Mouse (Mus musculus) kidney, embryonic 15.5 days (tissue): Measurements from ENCODE around the gene Pam16. TPM values are rescaled to one million over a fixed set of nuclear protein-coding genes. Genes with fewer than 3 reads are reported as not detected.
A peak's percentile ranks its signal among the peaks of the same experiment; 100 is the strongest.

Source experiments
- ATAC-seq: fragments of 200-750 bp; cut with Nextera tagmentation; replicated peaks from 2 replicates; pipeline ENCODE4 v1.8.0; 2017; ENCODE audit warnings: moderate TSS enrichment; ENCODE audit not compliant: low FRiP score
- H3K27ac ChIP-seq: fragments of 300-500 bp; sonication (generic); 2 replicates; pipeline ENCODE4 v1.5.1; 2015; ENCODE audit warnings: mild to moderate bottlenecking, inconsistent platforms
- H3K27me3 ChIP-seq: fragments of 300-500 bp; sonication (generic); 2 replicates; pipeline ENCODE4 v1.6.1; 2015; ENCODE audit warnings: inconsistent platforms
- H3K36me3 ChIP-seq: fragments of 300-500 bp; sonication (generic); 2 replicates; pipeline ENCODE4 v1.6.1; 2015; ENCODE audit warnings: inconsistent platforms
- H3K4me1 ChIP-seq: fragments of 300-500 bp; sonication (generic); 2 replicates; pipeline ENCODE4 v1.6.1; 2015; ENCODE audit warnings: inconsistent platforms
- H3K4me2 ChIP-seq: fragments of 300-500 bp; sonication (generic); 2 replicates; pipeline ENCODE4 v1.6.1; 2015; ENCODE audit warnings: moderate library complexity, mild to moderate bottlenecking, inconsistent platforms
- H3K4me3 ChIP-seq: fragments of 300-500 bp; sonication (generic); replicated peaks from 2 replicates; pipeline ENCODE4 v1.5.1; 2015; ENCODE audit warnings: mild to moderate bottlenecking, inconsistent platforms
- H3K9ac ChIP-seq: fragments of 300-500 bp; sonication (generic); 2 replicates; pipeline ENCODE4 v1.6.1; 2015; ENCODE audit warnings: mild to moderate bottlenecking, inconsistent platforms
- H3K9me3 ChIP-seq: fragments of 300-500 bp; sonication (generic); replicated peaks from 2 replicates; pipeline ENCODE4 v1.6.1; 2016; ENCODE audit warnings: inconsistent platforms
- WGBS: fragments of 180-500 bp; shearing (Covaris S2); methylation state at CpG from one replicate; pipeline ENCODE4 v1.1.7; 2015; ENCODE audit warnings: mixed read lengths; 5-methylcytosine and 5-hydroxymethylcytosine counted together
- polyA plus RNA-seq: library from polyadenylated mRNA; unstranded; fragments of >200 nt; fragmentation: Nextera tagmentation; extraction: Ambion mirVana; gene quantifications from 2 replicates; pipeline ENCODE4 v1.2.1, GENCODE M21; 2015

The Pam16 gene
- polyA plus RNA-seq, 1 experiment from 2014 or later: 92.6 TPM

DNA sequence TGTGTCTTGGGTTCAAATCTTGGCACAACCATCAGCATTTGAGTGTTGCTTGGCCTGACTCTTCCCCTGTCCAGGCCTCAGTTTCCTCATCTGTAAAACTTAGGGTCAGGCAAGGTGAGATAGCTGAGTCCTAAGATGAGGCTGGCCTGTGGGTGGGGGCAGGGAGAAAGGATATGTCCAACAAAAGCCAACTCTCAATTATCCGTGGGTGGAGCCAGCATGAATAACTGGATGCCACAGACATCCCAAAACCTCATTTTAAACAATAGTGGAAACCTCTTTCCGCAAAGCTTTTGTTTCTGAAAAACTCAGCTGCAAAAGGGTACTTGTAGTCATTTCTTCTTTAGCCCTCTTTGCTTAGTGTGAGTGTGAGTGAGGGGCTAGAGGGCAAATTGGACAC is 28.0 kb downstream of the Pam16 start:
- ATAC-seq: no peak
- peak overlapping the region; percentile 92 for H3K9ac ChIP-seq
- peak overlapping the region; percentile 97 for H3K27ac ChIP-seq
- no peaks in the 10 kb centered on the region for H3K9me3 ChIP-seq
- H3K4me2 ChIP-seq: peak overlapping the region; percentile 88
- peaks cover 88% of the 10 kb centered on the region for H3K4me1 ChIP-seq
- H3K4me3 ChIP-seq: peak overlapping the region; percentile 79
- H3K27me3 ChIP-seq: no peaks in the 10 kb centered on the region
- H3K36me3 ChIP-seq: no peaks in the 10 kb centered on the region
- WGBS: 58% methylated on average over 2 of the region's 2 CpGs

GRCm38 (mm10) chr16:4596141-4596728 is 28.6 kb downstream of the Pam16 start:
- H3K4me1 ChIP-seq: peaks cover 85% of the 10 kb centered on the region
- H3K27me3 ChIP-seq: no peaks in the 10 kb centered on the region
- peak overlapping the region; percentile 97 for H3K27ac ChIP-seq
- WGBS: 10% methylated on average over 3 of the region's 3 CpGs
- peak overlapping the region; percentile 88 for H3K4me2 ChIP-seq
- H3K9ac ChIP-seq: peak overlapping the region; percentile 92
- no peaks in the 10 kb centered on the region; the same call in 1 of the 2 replicates for H3K36me3 ChIP-seq
- peak overlapping the region; percentile 79 for H3K4me3 ChIP-seq
- H3K9me3 ChIP-seq: no peaks in the 10 kb centered on the region
- ATAC-seq: 0 out of 2 replicates have a peak, but pooled peaks have one; percentile 23

GRCm38 (mm10) chr16:4595527-4595963 is 29.2 kb downstream of the Pam16 start:
- ATAC-seq: 0 out of 2 replicates have a peak, but pooled peaks have one; percentile 31
- peaks cover 78% of the 10 kb centered on the region for H3K4me1 ChIP-seq
- peak overlapping the region; percentile 97 for H3K27ac ChIP-seq
- peak overlapping the region; percentile 92 for H3K9ac ChIP-seq
- H3K36me3 ChIP-seq: peaks cover 5% of the 10 kb centered on the region
- 1% methylated on average over 5 of the region's 5 CpGs for WGBS
- peak overlapping the region; percentile 88 for H3K4me2 ChIP-seq
- no peaks in the 10 kb centered on the region for H3K9me3 ChIP-seq
- H3K27me3 ChIP-seq: no peaks in the 10 kb centered on the region
- peak overlapping the region; percentile 79 for H3K4me3 ChIP-seq

DNA sequence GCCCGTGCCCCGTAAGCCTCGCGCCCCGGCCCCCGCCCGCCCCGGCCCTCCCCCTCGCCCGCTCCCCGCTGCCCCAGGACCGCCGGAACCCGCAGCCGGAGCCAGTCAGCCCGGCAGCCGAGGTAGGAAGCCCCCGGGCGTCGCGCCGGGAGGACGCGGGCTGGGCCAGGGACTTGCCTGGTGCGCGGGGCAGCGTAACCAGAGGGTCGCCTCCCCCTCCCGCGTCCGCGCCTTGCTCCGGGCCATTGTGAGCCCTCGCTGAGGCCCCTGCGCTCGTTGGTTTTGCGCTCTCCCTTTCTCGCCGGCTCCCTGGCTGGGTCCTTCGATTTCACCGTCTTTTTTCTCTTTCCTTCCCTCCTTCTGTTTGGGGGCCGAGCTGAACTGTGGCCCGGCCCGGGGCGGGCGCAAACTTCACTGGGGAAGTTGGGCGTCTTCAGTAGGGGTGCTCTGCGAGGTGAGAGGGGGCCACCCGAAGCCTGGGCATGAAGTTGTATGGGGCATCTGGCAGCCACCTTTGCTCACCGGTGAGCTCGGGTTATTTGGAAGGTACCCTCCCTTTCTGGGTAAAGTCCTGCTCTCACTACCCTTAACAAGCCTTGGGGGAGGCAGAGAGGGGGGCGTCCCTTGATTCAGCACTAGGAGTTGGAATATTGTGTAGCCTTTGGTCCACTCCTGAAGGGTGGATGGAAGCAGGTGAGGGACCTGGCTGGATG is 29.8 kb downstream of the Pam16 start:
- no peaks in the 10 kb centered on the region for H3K9me3 ChIP-seq
- peak overlapping the region; percentile 88 for H3K4me2 ChIP-seq
- peak overlapping the region; percentile 79 for H3K4me3 ChIP-seq
- no peaks in the 10 kb centered on the region for H3K27me3 ChIP-seq
- ATAC-seq: peak; percentile 13; the same call in 1 of the 2 replicates
- H3K9ac ChIP-seq: peak overlapping the region; percentile 92
- WGBS: under 1% methylated on average over 45 of the region's 52 CpGs
- H3K4me1 ChIP-seq: peaks cover 72% of the 10 kb centered on the region
- peak overlapping the region; percentile 97 for H3K27ac ChIP-seq
- peaks cover 11% of the 10 kb centered on the region for H3K36me3 ChIP-seq

- H3K4me1 ChIP-seq: peaks cover 64% of the 10 kb centered on the region
- H3K4me2 ChIP-seq: peak within 1 kb of the TSS; percentile 88
- under 1% methylated on average over 45 of the region's 74 CpGs for WGBS
Measured at GRCm38 (mm10) chr16:4593971-4594813, 30.6 kb downstream of the Pam16 start, which contains the start of gene Glis2. TSS of gene Glis2 (plus strand) at chr16:4594713.

GRCm38 (mm10) chr16:4592909-4593875 is 31.6 kb downstream of the Pam16 start:
- peak overlapping the region; percentile 88 for H3K4me2 ChIP-seq
- no peak for ATAC-seq
- peaks cover 56% of the 10 kb centered on the region for H3K4me1 ChIP-seq
- H3K27me3 ChIP-seq: no peaks in the 10 kb centered on the region
- H3K27ac ChIP-seq: peak overlapping the region; percentile 97
- 14% methylated on average over 32 of the region's 32 CpGs for WGBS
- H3K4me3 ChIP-seq: peak overlapping the region; percentile 79
- H3K36me3 ChIP-seq: peaks cover 18% of the 10 kb centered on the region
- H3K9me3 ChIP-seq: no peaks in the 10 kb centered on the region
- H3K9ac ChIP-seq: peak overlapping the region; percentile 92

More at GRCm38 (mm10) chr16:4593971-4594813, 30.6 kb downstream of the Pam16 start, which contains the start of gene Glis2:
- H3K27me3 ChIP-seq: no peaks in the 10 kb centered on the region
- peak; percentile 87 for ATAC-seq
- peak within 1 kb of the TSS; percentile 97 for H3K27ac ChIP-seq
- no peaks in the 10 kb centered on the region for H3K9me3 ChIP-seq
- H3K4me3 ChIP-seq: peak within 1 kb of the TSS; percentile 79
- peaks cover 18% of the 10 kb centered on the region for H3K36me3 ChIP-seq
- H3K9ac ChIP-seq: peak within 1 kb of the TSS; percentile 92

DNA sequence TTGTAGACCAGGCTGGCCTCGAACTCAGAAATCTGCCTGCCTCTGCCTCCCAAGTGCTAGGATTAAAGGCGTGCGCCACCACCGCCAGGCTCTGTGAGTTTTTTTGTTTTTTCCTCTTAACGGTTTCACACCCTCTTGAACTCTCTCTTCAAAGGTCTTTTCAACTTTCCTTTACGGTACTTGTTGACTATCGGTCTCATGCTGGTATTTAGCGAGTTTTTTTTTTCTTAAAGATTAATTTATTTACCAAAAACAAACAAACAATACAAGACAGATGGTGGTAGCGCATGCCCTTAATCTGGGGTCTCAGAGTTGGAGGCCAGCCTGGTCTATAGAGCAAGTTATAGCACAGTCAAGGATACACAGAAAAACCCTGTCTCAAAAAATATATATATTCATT is 34.6 kb downstream of the Pam16 start:
- no peak overlapping the region for H3K9ac ChIP-seq
- H3K4me3 ChIP-seq: no peak overlapping the region
- H3K27ac ChIP-seq: no peak overlapping the region
- H3K36me3 ChIP-seq: peaks cover 18% of the 10 kb centered on the region
- H3K4me2 ChIP-seq: no peak overlapping the region
- no peaks in the 10 kb centered on the region for H3K9me3 ChIP-seq
- peaks cover 49% of the 10 kb centered on the region for H3K4me1 ChIP-seq
- WGBS: 94% methylated on average over 9 of the region's 9 CpGs
- ATAC-seq: no peak
- no peaks in the 10 kb centered on the region for H3K27me3 ChIP-seq

DNA sequence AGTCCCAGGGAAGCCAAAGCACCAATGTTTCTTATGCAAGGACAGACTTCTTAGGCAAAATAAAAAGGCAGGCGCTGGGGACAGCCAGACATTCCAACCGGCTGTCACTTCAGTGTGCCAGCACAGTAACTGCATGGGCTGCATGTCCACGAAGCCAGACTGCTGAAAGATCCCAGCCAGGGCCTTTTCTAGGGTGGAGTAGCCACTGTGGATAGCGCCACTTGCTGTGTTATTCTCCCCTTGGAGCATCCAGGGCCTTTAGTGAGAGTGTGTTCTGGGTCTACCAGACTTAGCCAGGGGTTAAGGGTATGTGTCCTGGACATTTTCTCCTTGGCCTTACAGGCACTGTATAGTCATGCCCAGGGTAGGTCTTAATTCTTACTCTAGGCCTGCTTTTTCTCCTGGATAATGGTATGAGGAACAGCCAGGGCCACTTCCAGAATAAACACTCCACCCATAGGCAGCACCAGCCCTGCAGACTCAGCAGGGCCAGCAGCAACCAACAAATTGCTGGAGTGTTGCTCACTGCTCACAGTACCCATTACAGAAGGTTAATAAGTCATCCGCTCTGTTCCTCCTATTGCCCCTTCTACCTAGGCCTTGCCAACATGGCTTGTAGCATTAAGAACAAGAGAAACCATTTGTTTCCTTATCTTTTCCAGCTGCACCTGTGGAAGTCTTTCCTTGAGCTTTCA is 37.1 kb downstream of the Pam16 start:
- Histone ChIP-seq H3K4me3 (peak overlapping the region; percentile 46; the same call in 1 of the 2 replicates), H3K36me3 (peaks cover 18% of the 10 kb centered on the region), H3K27ac (peak overlapping the region; percentile 89), H3K4me2 (peak overlapping the region; percentile 70), H3K9ac (peak overlapping the region; percentile 5; the same call in 1 of the 2 replicates), H3K27me3 (no peaks in the 10 kb centered on the region), H3K4me1 (peaks cover 38% of the 10 kb centered on the region), H3K9me3 (no peaks in the 10 kb centered on the region)
- 0 out of 2 replicates have a peak, but pooled peaks have one; percentile 13 for ATAC-seq
- WGBS: 54% methylated on average over 5 of the region's 5 CpGs

DNA sequence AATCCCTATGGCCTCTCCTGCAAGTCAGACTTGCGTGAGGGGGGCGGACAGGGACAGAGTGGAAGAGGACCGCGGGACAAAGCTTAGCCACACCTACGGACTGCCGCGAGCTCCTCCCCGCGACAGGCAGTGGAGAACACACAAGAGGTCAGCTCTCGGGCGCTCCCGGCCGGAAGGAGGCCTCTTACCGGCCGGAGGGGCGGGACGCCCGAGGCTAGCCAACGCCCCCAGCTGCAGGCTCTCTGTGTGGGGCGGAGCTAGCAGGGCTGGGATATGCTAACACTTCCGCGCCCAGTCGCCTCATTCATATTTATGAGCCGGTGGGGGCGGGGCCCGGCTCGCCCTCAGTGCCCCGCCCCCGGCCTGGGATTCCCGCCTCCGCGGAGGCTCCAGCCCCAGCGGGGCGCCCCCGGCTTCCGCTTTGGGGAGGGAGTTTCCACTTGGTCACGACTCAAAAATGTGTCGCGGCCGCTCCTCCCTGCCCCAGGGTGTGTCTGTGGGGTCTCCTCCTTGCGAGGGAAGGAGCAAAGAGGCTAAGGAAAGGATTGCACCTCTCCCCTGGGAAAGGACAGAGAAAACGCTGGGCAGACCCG is 38.2 kb downstream of the Pam16 start:
- Histone ChIP-seq H3K4me1 (peaks cover 28% of the 10 kb centered on the region), H3K4me2 (peak overlapping the region; percentile 70), H3K27ac (peak overlapping the region; percentile 89), H3K9me3 (no peaks in the 10 kb centered on the region), H3K36me3 (peaks cover 18% of the 10 kb centered on the region), H3K27me3 (no peaks in the 10 kb centered on the region), H3K4me3 (peak overlapping the region; percentile 46), H3K9ac (peak overlapping the region; percentile 50)
- ATAC-seq: peak; percentile 98
- WGBS: under 1% methylated on average over 43 of the region's 43 CpGs
